ENCODE assay signal across 16 mouse cellular contexts in the genomic region with DNA sequence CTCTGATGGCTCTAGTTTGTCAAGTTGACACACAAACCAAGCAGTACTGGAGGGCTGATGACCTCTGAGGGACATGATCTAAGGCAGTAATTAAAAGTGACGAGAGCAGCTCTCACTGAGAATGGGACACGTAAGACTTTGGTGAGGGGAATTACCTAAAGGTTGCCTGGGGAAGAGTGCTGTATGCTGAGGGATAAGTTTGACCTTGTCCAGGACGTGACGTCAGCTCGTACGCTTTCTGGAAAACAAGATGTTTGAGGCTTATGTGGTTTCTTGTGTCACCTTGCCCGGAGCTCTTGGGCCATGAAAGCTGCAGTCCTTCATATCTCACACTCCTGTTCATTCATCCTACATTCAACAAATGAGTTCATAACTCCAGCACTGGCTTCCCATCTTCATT. TPM values are rescaled to one million over a fixed set of nuclear protein-coding genes. Genes with fewer than 3 reads are reported as not detected.
DNase-seq lines count a peak whose midpoint lies in the region.
"Had no signal": no experiment of that assay in that cellular context is flagged by ENCODE, and none has a peak within 500 bp of the region (broad histone marks: within the 10 kb centered on the region; RNA-seq: fewer than 3 reads in every experiment).

No protein-coding gene starts in this region.

- peak; percentile 55 for DNase-seq in CD4-positive helper T cell, adult 2 months (ENCODE audit: low read depth, low spot score)
- DNase-seq in induced T-regulatory cell, adult 2 months (ENCODE audit: low read depth) = peak; percentile 39
- DNase-seq in natural killer cell, adult 2 months (ENCODE audit: low spot score in 2 of 2) = peak; percentile 25 to 41
- DNase-seq in thymus, postnatal 0 days (ENCODE audit: low spot score) = no peak
- no peak for DNase-seq in frontal cortex, postnatal 36 days (ENCODE audit: low spot score in 2 of 2)
- no peak for DNase-seq in lung, postnatal 10 days
- DNase-seq: adrenal gland, adult 2 months; adrenal gland, postnatal 14 days; cerebellum, adult 11 months; cerebellum, adult 8-10 months; cerebellum, postnatal 10 days; cerebellum, postnatal 36 days; embryo, embryonic 11 days; gastrocnemius, adult 2 months; gastrocnemius, postnatal 14 days; heart, adult 2 months had no signal

RNA-seq across cellular contexts. Expression of a gene that starts 8.6 kb away (rescaled TPM):
- 12.5 and 15.8 TPM in 2 replicates for polyA plus RNA-seq in thymus, postnatal 0 days (2015; fragmentation: Nextera tagmentation; extraction: Ambion mirVana)

Comparison
In these comparisons a context has a peak if more than half of its experiments do, and no peak if none do; other contexts are left out.
1. DNase-seq: peak in CD4-positive helper T cell, adult 2 months (single experiment), induced T-regulatory cell, adult 2 months (single experiment) and natural killer cell, adult 2 months (2 of 2); none in thymus, postnatal 0 days (single experiment), frontal cortex, postnatal 36 days (0 of 2) and lung, postnatal 10 days (single experiment).